Mouse (Mus musculus) forebrain, embryonic 11.5 days (tissue): ENCODE results near the gene 2700081O15Rik. TPM values are rescaled to one million over a fixed set of nuclear protein-coding genes. Genes with fewer than 3 reads are reported as not detected.
"Not testable (repeated sequence)": the region's sequence is repeated elsewhere in the genome, so short reads cannot be mapped to it uniquely, and the experiment has no call there.

ENCODE experiments used
- ATAC-seq: fragments of 200-750 bp; cut with Nextera tagmentation; replicated peaks from 2 replicates; pipeline ENCODE4 v1.8.0; 2017; ENCODE audit warnings: moderate TSS enrichment; ENCODE audit not compliant: low FRiP score
- DNase-seq: peaks from one replicate; pipeline ENCODE4 v3.0.0-alpha.2; 2017; ENCODE audit warnings: low spot score
- H3K27ac ChIP-seq: fragments of 300-500 bp; sonication (generic); 2 replicates; pipeline ENCODE4 v1.5.1; 2014; ENCODE audit warnings: low read depth, low read length
- H3K27me3 ChIP-seq: fragments of 300-500 bp; sonication (generic); 2 replicates; pipeline ENCODE4 v1.6.1; 2014; ENCODE audit warnings: mild to moderate bottlenecking, low read length, mixed read lengths; ENCODE audit not compliant: control insufficient read depth, insufficient read depth
- H3K36me3 ChIP-seq: fragments of 300-500 bp; sonication (generic); 2 replicates; pipeline ENCODE4 v1.6.1; 2014; ENCODE audit warnings: mild to moderate bottlenecking, low read length, moderate library complexity, mixed read lengths; ENCODE audit not compliant: control insufficient read depth, insufficient read depth
- H3K4me1 ChIP-seq: fragments of 300-500 bp; sonication (generic); replicated peaks from 2 replicates; pipeline ENCODE4 v1.6.1; 2014; ENCODE audit warnings: low read length, mixed read lengths; ENCODE audit not compliant: control insufficient read depth, insufficient read depth
- H3K4me2 ChIP-seq: fragments of 300-500 bp; sonication (generic); 2 replicates; pipeline ENCODE4 v1.6.1; 2014; ENCODE audit warnings: low read depth, mild to moderate bottlenecking, low read length, moderate library complexity, mixed read lengths; ENCODE audit not compliant: severe bottlenecking
- H3K4me3 ChIP-seq: fragments of 300-500 bp; sonication (generic); 2 replicates; pipeline ENCODE4 v1.5.1; 2014; ENCODE audit warnings: low read depth, low read length
- H3K9ac ChIP-seq: fragments of 300-500 bp; sonication (generic); 2 replicates; pipeline ENCODE4 v1.6.1; 2014; ENCODE audit warnings: low read length
- H3K9me3 ChIP-seq: fragments of 300-500 bp; sonication (generic); 2 replicates; pipeline ENCODE4 v1.6.1; 2016; ENCODE audit warnings: low read length, mixed read lengths; ENCODE audit not compliant: control insufficient read depth
- WGBS: fragments of 180-500 bp; shearing (Covaris S2); extraction: QIAGEN DNeasy Blood & Tissue Kit; methylation state at CpG from one replicate; pipeline ENCODE4 v1.1.7; 2014; 5-methylcytosine and 5-hydroxymethylcytosine counted together
- polyA plus RNA-seq: library from polyadenylated mRNA; unstranded; fragments of >200 nt; fragmentation: Nextera tagmentation; extraction: Ambion mirVana; gene quantifications from 2 replicates; pipeline ENCODE4 v1.2.1, GENCODE M21; 2014

The 2700081O15Rik gene
- polyA plus RNA-seq, 1 experiment from 2014 or later: 11.5 TPM

DNA sequence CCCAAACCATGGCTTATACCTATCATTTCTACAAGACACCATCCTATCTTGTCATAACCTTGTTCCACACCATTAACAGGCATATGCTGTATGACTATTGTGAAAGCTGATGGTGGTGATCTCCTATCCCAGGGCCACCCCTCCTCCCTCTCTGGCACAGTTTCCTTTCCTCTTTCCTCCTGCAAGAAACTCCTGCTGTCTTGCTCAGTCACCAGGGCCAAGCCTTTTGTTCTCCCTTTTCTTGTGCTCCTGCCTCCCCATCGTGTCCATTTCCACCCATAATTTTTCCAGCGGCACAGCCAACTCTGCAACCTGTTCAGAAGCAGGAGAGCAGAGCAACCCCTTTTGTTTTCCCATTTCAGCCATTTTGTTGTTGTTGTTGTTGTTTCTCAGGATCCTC is 31.4 kb upstream of the 2700081O15Rik start:
- Histone ChIP-seq H3K4me1 (peaks cover 9% of the 10 kb centered on the region), H3K4me3 (no peak overlapping the region), H3K27ac (no peak overlapping the region), H3K9ac (no peak overlapping the region), H3K27me3 (no peaks in the 10 kb centered on the region), H3K4me2 (no peak overlapping the region), H3K9me3 (peaks cover 4% of the 10 kb centered on the region; the same call in 1 of the 2 replicates), H3K36me3 (no peaks in the 10 kb centered on the region; the same call in 1 of the 2 replicates)
- ATAC-seq (no peak), DNase-seq (no peak)
- 48% methylated on average over 2 of the region's 2 CpGs for WGBS

DNA sequence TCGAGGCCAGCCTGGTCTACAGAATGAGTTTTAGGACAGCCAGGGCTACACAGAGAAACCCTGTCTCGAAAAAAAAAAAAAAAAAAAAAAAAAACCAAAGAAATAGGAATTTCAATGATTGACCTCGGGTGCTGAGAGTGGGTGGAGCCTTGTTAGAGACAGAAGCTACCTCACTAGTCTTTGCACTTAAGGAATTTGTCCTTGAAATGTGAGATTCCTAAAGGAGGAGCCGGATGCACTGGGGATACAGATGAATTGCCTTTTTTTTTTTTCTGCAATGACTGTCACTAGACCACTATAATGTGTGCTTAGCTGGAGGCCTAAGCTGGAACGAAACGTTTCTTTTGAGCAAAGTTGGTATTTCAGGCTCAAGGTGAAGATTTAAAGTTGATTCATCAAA is 28.9 kb upstream of the 2700081O15Rik start:
- no peak overlapping the region for H3K9ac ChIP-seq
- no peak overlapping the region for H3K27ac ChIP-seq
- peaks cover 5% of the 10 kb centered on the region; the same call in 1 of the 2 replicates for H3K9me3 ChIP-seq
- DNase-seq (no peak), ATAC-seq (no peak)
- H3K4me1 ChIP-seq: peaks cover 5% of the 10 kb centered on the region; the same call in 1 of the 2 replicates
- H3K4me2 ChIP-seq: no peak overlapping the region
- 89% methylated on average over 6 of the region's 6 CpGs for WGBS
- H3K36me3 ChIP-seq: no peaks in the 10 kb centered on the region; the same call in 1 of the 2 replicates
- no peaks in the 10 kb centered on the region for H3K27me3 ChIP-seq
- H3K4me3 ChIP-seq: no peak overlapping the region

- WGBS: 87% methylated on average over 9 of the region's 10 CpGs
- ATAC-seq, H3K4me2 ChIP-seq, H3K4me1 ChIP-seq, H3K36me3 ChIP-seq, H3K9me3 ChIP-seq, H3K4me3 ChIP-seq, DNase-seq, H3K27me3 ChIP-seq, H3K9ac ChIP-seq, H3K27ac ChIP-seq: not testable (repeated sequence)
Measured at GRCm38 (mm10) chr19:7396867-7397826, 20.3 kb upstream of the 2700081O15Rik start.

DNA sequence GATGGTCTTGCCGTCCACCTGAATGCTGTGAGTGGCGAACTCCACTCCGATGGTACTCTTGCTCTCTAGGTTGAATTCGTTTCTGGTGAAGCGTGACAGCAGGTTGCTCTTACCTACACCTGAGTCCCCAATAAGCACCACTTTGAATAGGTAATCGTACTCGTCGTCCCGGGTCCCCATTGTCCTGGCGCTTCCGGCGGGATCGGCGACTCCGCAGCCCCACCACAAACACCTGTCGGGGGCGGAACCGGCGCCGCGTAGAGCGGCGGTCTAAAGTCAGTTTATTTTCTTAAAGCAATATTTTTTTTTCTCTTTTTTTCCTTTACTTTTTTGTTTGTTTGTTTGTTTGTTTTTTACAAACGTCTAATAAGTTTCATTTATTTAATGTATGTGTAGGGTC is 18.5 kb upstream of the 2700081O15Rik start:
- WGBS: 37% methylated on average over 24 of the region's 24 CpGs
- not testable (repeated sequence) for H3K4me3 ChIP-seq

DNA sequence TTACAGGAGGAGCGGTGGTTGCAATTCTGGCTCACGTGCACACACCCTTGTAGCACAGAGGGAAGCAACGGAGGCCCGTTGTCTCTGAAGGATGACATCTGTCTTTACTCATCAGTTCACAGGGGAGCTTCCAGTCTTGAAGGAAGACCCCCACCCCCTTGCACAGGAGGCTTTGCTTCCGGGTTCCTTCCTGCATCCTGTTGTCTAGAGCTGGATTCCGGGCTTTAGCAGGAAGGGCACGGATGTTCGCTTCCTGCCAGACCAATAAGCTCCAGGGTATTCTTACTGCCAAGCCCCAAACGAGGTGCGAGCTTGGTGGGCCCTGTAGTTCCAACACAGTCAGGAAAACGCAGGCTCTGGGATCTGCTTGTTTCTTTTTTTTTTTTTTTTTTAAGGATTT is 16.8 kb upstream of the 2700081O15Rik start:
- WGBS: 80% methylated on average over 11 of the region's 11 CpGs

More for the DNA sequence above, 18.5 kb upstream of the 2700081O15Rik start:
- ATAC-seq, H3K36me3 ChIP-seq, H3K27me3 ChIP-seq, H3K9ac ChIP-seq, H3K9me3 ChIP-seq, H3K4me1 ChIP-seq, H3K4me2 ChIP-seq, H3K27ac ChIP-seq, DNase-seq: not testable (repeated sequence)

GRCm38 (mm10) chr19:7404623-7405229 is 12.7 kb upstream of the 2700081O15Rik start:
- 89% methylated on average over 9 of the region's 9 CpGs for WGBS
- Histone ChIP-seq H3K4me2 (no peak overlapping the region), H3K36me3 (no peaks in the 10 kb centered on the region), H3K27ac (no peak overlapping the region), H3K9me3 (no peaks in the 10 kb centered on the region), H3K4me3 (no peak overlapping the region), H3K4me1 (no peaks in the 10 kb centered on the region), H3K27me3 (no peaks in the 10 kb centered on the region), H3K9ac (no peak overlapping the region)
- DNase-seq (no peak), ATAC-seq (no peak)

More for the DNA sequence above, 16.8 kb upstream of the 2700081O15Rik start:
- Histone ChIP-seq H3K36me3 (no peaks in the 10 kb centered on the region), H3K27me3 (no peaks in the 10 kb centered on the region), H3K4me3 (no peak overlapping the region), H3K4me1 (no peaks in the 10 kb centered on the region), H3K9me3 (no peaks in the 10 kb centered on the region), H3K9ac (no peak overlapping the region), H3K27ac (no peak overlapping the region), H3K4me2 (no peak overlapping the region)
- no peak for DNase-seq
- no peak for ATAC-seq

DNA sequence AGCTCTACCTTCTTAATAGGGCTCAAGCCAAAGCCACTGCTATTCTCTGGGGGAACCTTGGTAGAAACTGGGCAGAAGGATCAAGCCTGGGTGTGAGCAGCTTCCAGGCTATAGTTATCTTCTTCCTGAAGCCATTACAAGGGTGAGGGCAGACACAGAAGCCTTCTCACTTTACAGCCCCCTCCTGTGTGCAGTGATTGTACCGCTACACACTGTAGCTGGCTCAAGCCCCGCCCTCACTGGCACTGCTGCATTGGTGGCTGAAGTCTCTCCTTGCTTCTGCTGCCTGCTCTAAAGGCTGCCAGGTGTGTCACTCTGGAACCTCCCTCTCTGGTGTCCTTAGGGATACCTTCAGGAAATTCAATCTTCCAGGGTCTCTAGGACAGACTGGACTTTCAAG is 5.1 kb upstream of the 2700081O15Rik start:
- H3K27me3 ChIP-seq: no peaks in the 10 kb centered on the region
- no peak overlapping the region for H3K4me3 ChIP-seq
- WGBS: 65% methylated on average over 2 of the region's 2 CpGs
- no peaks in the 10 kb centered on the region for H3K36me3 ChIP-seq
- ATAC-seq (no peak), DNase-seq (no peak)
- no peak overlapping the region for H3K4me2 ChIP-seq
- no peaks in the 10 kb centered on the region for H3K9me3 ChIP-seq
- H3K4me1 ChIP-seq: no peaks in the 10 kb centered on the region; the same call in 1 of the 2 replicates
- no peak overlapping the region for H3K27ac ChIP-seq
- H3K9ac ChIP-seq: no peak overlapping the region

GRCm38 (mm10) chr19:7415916-7416833 is 1.2 kb upstream of the 2700081O15Rik start:
- peaks cover 21% of the 10 kb centered on the region for H3K4me1 ChIP-seq
- DNase-seq (no peak), ATAC-seq (0 out of 2 replicates have a peak, but pooled peaks have one; percentile 1)
- H3K4me3 ChIP-seq: peak overlapping the region; percentile 98
- no peaks in the 10 kb centered on the region; the same call in 1 of the 2 replicates for H3K36me3 ChIP-seq
- no peaks in the 10 kb centered on the region for H3K9me3 ChIP-seq
- peak overlapping the region; percentile 92 for H3K4me2 ChIP-seq
- no peaks in the 10 kb centered on the region for H3K27me3 ChIP-seq
- peak overlapping the region; percentile 99 for H3K9ac ChIP-seq
- 35% methylated on average over 22 of the region's 22 CpGs for WGBS
- peak overlapping the region; percentile 93 for H3K27ac ChIP-seq
